Mouse (Mus musculus): ENCODE results near the gene Pknox1.
"Not testable (repeated sequence)": the region's sequence is repeated elsewhere in the genome, so short reads cannot be mapped to it uniquely, and the experiment has no call there.

The Pknox1 gene

GRCm38 (mm10) chr17:31564015-31564857 lies at the start of gene Pknox1:
Gene Pknox1 (plus strand): TSS chr17:31564734.
- DNase-seq: peak; percentile 95

- DNase-seq: no peak
Measured at GRCm38 (mm10) chr17:31519344-31519945, 45.1 kb upstream of the Pknox1 start.

GRCm38 (mm10) chr17:31519946-31520838 lies 44.3 kb upstream of the Pknox1 start, which contains the start of the genes Wdr4 and Ndufv3:
Gene Wdr4 (minus strand): TSS chr17:31519980.
Gene Ndufv3 (plus strand): TSS chr17:31520115.
- peak; percentile 98 for DNase-seq

- DNase-seq: peak; percentile 64
Measured at GRCm38 (mm10) chr17:31520895-31521294, 43.6 kb upstream of the Pknox1 start.

GRCm38 (mm10) chr17:31521948-31522347 lies 42.6 kb upstream of the Pknox1 start:
- DNase-seq: peak; percentile 56

GRCm38 (mm10) chr17:31525114-31525513 lies 39.4 kb upstream of the Pknox1 start:
- DNase-seq: no peak

- no peak for DNase-seq
Measured at GRCm38 (mm10) chr17:31525816-31526215, 38.7 kb upstream of the Pknox1 start.

- peak; percentile 60 for DNase-seq
Measured at GRCm38 (mm10) chr17:31529314-31529713, 35.2 kb upstream of the Pknox1 start.

GRCm38 (mm10) chr17:31531441-31532158 lies 32.9 kb upstream of the Pknox1 start:
- no peak for DNase-seq

GRCm38 (mm10) chr17:31532331-31532730 lies 32.2 kb upstream of the Pknox1 start:
- DNase-seq: not testable (repeated sequence)

- DNase-seq: no peak
Measured at GRCm38 (mm10) chr17:31535358-31535757, 29.2 kb upstream of the Pknox1 start.

GRCm38 (mm10) chr17:31535871-31536629 lies 28.5 kb upstream of the Pknox1 start:
- DNase-seq: peak; percentile 68

GRCm38 (mm10) chr17:31540101-31540500 lies 24.4 kb upstream of the Pknox1 start:
- no peak for DNase-seq

- DNase-seq: no peak
Measured at GRCm38 (mm10) chr17:31540809-31541459, 23.6 kb upstream of the Pknox1 start.

- DNase-seq: no peak
Measured at GRCm38 (mm10) chr17:31541460-31541831, 23.1 kb upstream of the Pknox1 start.

- DNase-seq: no peak
Measured at GRCm38 (mm10) chr17:31543574-31543973, 21.0 kb upstream of the Pknox1 start.

GRCm38 (mm10) chr17:31546444-31547196 lies 17.9 kb upstream of the Pknox1 start:
- DNase-seq: no peak

- DNase-seq: no peak
Measured at GRCm38 (mm10) chr17:31547974-31548373, 16.6 kb upstream of the Pknox1 start.

GRCm38 (mm10) chr17:31549389-31549788 lies 15.1 kb upstream of the Pknox1 start:
- no peak for DNase-seq

- DNase-seq: not testable (repeated sequence)
Measured at GRCm38 (mm10) chr17:31552601-31553000, 11.9 kb upstream of the Pknox1 start.

All from right cerebral cortex, postnatal 4 days (tissue).